Mouse (Mus musculus) spleen, embryonic (tissue): ENCODE measurements at regions not wholly inside any gene's neighbourhood (a gene's known extent, or its start where the extent isn't known, plus 50 kb on each side); places are given as distances from the start of the nearest gene placed in this dataset.

ENCODE experiments used
- CTCF ChIA-PET: fragments of 350-600 bp; sonication (Branson Sonifier 250); formaldehyde crosslinking; loops from one replicate; lab custom pipeline; 2022; lab: Charles Lee

- CTCF ChIA-PET: interaction anchor here (0.6 to 1.1 kb wide), 2 partner anchors 9 to 26 kb away, joined by 3 to 14 read pairs; no protein-coding TSS in a partner anchor
Measured at GRCm38 (mm10) chr3:126491251-126491913, 104.7 kb upstream of the Camk2d start.

GRCm38 (mm10) chr3:126491914-126492265 lies 104.2 kb upstream of the Camk2d start:
- CTCF ChIA-PET: interaction anchor here (1.1 kb wide), 1 partner anchor 9 kb away, joined by 14 read pairs; no protein-coding TSS in a partner anchor

GRCm38 (mm10) chr3:126498823-126499222 lies 97.3 kb upstream of the Camk2d start:
- CTCF ChIA-PET: no interaction called here

- CTCF ChIA-PET: no interaction called here
Measured at GRCm38 (mm10) chr3:126500247-126500646, 95.9 kb upstream of the Camk2d start.

GRCm38 (mm10) chr3:126501826-126502225 lies 94.3 kb upstream of the Camk2d start:
- CTCF ChIA-PET: no interaction called here

GRCm38 (mm10) chr3:126505685-126506084 lies 90.4 kb upstream of the Camk2d start:
- CTCF ChIA-PET: no interaction called here

- CTCF ChIA-PET: no interaction called here
Measured at GRCm38 (mm10) chr3:126514842-126515241, 81.3 kb upstream of the Camk2d start.

GRCm38 (mm10) chr3:126534118-126534820 lies 61.8 kb upstream of the Camk2d start:
- CTCF ChIA-PET: interaction anchor here (0.7 kb wide), 1 partner anchor 48 kb away, joined by 3 read pairs; no protein-coding TSS in a partner anchor

GRCm38 (mm10) chr3:126535340-126535739 lies 60.8 kb upstream of the Camk2d start:
- CTCF ChIA-PET: no interaction called here

- CTCF ChIA-PET: no interaction called here
Measured at GRCm38 (mm10) chr3:126538516-126538915, 57.6 kb upstream of the Camk2d start.

GRCm38 (mm10) chr3:126541105-126541504 lies 55.0 kb upstream of the Camk2d start:
- CTCF ChIA-PET: no interaction called here
